Mouse (Mus musculus): ENCODE measurements at regions not wholly inside any gene's neighbourhood (a gene's known extent, or its start where the extent isn't known, plus 50 kb on each side); places are given as distances from the start of the nearest gene placed in this dataset.

GRCm38 (mm10) chr8:27677143-27678106 is 230.0 kb downstream of the Poteg start:
- H3K36me3 ChIP-seq, result no peaks in the 10 kb centered on the region
- no peak overlapping the region for H3K9ac ChIP-seq
- no peak for ATAC-seq
- 42% methylated on average over 13 of the region's 13 CpGs for WGBS
- no peak overlapping the region for H3K27ac ChIP-seq
- no peaks in the 10 kb centered on the region for H3K27me3 ChIP-seq (replicated peaks)
- no peaks in the 10 kb centered on the region for H3K4me1 ChIP-seq (replicated peaks)
- H3K9me3 ChIP-seq, result no peaks in the 10 kb centered on the region
- H3K4me2 ChIP-seq (replicated peaks), result no peak overlapping the region
- no peak overlapping the region for H3K4me3 ChIP-seq (replicated peaks)

- no peak overlapping the region for H3K27ac ChIP-seq
- H3K4me3 ChIP-seq (replicated peaks), result no peak overlapping the region
- no peaks in the 10 kb centered on the region for H3K4me1 ChIP-seq (replicated peaks)
- ATAC-seq, result peak; percentile 56
- no peaks in the 10 kb centered on the region for H3K9me3 ChIP-seq
- H3K27me3 ChIP-seq (replicated peaks), result no peaks in the 10 kb centered on the region
- no peak overlapping the region for H3K9ac ChIP-seq
- no peaks in the 10 kb centered on the region for H3K36me3 ChIP-seq
- 1% methylated on average over 2 of the region's 2 CpGs for WGBS
- H3K4me2 ChIP-seq (replicated peaks), result no peak overlapping the region
These were observed 231.7 kb downstream of the Poteg start for GRCm38 (mm10) chr8:27679164-27679563.

DNA sequence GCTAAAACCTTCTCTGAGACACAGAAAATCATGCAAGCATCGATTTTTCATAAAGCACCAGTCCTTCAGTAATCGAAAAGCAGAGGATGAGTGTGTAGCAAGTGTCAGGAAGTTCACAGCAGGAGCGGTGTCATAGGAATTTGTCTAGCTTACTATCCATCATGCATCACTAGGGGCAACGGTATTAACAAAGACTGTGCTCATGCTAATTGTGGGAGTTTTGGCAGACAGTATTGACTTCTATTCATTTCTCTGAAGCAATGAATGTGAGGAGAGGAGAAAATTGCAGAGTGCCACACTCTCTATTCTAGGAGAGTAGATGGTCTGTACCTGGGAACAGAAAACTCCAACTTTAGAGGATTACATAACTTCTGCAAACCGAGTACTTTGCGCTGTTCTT is 274.5 kb downstream of the Poteg start:
- H3K9me3 ChIP-seq, result no peaks in the 10 kb centered on the region
- no peak overlapping the region for H3K4me2 ChIP-seq (replicated peaks)
- no peaks in the 10 kb centered on the region for H3K4me1 ChIP-seq (replicated peaks)
- 75% methylated on average over 6 of the region's 6 CpGs for WGBS
- H3K4me3 ChIP-seq (replicated peaks), result no peak overlapping the region
- no peak for ATAC-seq
- no peak overlapping the region for H3K27ac ChIP-seq
- H3K27me3 ChIP-seq (replicated peaks), result no peaks in the 10 kb centered on the region
- no peak overlapping the region for H3K9ac ChIP-seq
- H3K36me3 ChIP-seq, result no peaks in the 10 kb centered on the region

DNA sequence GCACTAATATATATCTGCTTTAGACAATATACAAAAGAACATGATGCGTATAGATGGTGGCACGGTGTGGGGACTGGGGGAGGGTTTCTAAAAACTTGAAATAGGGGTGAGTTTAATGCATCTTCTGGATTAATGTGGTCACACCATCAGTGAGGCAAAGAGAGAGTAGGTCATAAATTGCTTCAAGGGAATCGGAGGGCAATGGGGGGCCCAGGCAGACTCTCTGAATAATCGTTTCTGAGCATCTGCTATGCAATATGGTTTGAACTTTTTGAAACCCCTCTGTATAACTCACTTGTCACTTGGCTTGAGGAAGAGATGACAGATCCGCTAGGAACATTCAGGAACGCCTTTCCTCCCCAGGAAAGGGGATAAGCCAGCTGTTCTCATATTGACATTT is 322.8 kb downstream of the Poteg start:
- Histone ChIP-seq H3K27me3 (replicated peaks) (no peaks in the 10 kb centered on the region), H3K4me2 (replicated peaks) (no peak overlapping the region), H3K27ac (no peak overlapping the region), H3K36me3 (no peaks in the 10 kb centered on the region), H3K4me3 (replicated peaks) (no peak overlapping the region), H3K9ac (no peak overlapping the region), H3K4me1 (replicated peaks) (no peaks in the 10 kb centered on the region), H3K9me3 (no peaks in the 10 kb centered on the region)
- 80% methylated on average over 6 of the region's 6 CpGs for WGBS
- ATAC-seq, result no peak

DNA sequence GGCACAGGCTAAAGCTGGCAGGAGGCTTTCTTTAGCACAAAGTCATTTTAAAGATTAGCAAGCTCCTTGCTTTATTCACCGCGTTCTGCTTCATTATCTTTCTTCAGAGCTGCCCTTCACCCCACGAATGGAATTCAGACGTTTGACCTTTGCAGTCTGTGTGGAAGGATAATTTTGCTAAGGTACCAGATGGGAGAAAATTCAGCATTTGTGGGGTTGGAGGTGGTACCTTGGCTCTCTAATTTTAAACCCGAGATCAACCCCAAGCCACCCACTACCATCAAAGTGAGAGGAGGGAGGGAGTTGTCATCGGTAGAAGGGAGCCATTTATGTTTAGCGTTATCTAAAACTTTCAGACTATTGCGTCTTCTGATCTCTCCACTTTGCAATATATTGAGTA is 323.3 kb downstream of the Poteg start:
- WGBS, result 69% methylated on average over 8 of the region's 8 CpGs
- ATAC-seq, result no peak

GRCm38 (mm10) chr8:27771250-27771649 is 323.8 kb downstream of the Poteg start:
- H3K4me3 ChIP-seq (replicated peaks), result no peak overlapping the region
- H3K36me3 ChIP-seq, result no peaks in the 10 kb centered on the region
- no peaks in the 10 kb centered on the region for H3K9me3 ChIP-seq
- H3K27ac ChIP-seq, result no peak overlapping the region
- H3K27me3 ChIP-seq (replicated peaks), result no peaks in the 10 kb centered on the region
- no peaks in the 10 kb centered on the region for H3K4me1 ChIP-seq (replicated peaks)
- no peak overlapping the region for H3K9ac ChIP-seq
- no peak overlapping the region for H3K4me2 ChIP-seq (replicated peaks)
- ATAC-seq, result no peak

More for the DNA sequence above, 323.3 kb downstream of the Poteg start:
- H3K27ac ChIP-seq, result no peak overlapping the region
- H3K4me1 ChIP-seq (replicated peaks), result no peaks in the 10 kb centered on the region
- no peak overlapping the region for H3K4me3 ChIP-seq (replicated peaks)
- no peak overlapping the region for H3K9ac ChIP-seq
- H3K27me3 ChIP-seq (replicated peaks), result no peaks in the 10 kb centered on the region
- H3K36me3 ChIP-seq, result no peaks in the 10 kb centered on the region
- H3K4me2 ChIP-seq (replicated peaks), result no peak overlapping the region
- H3K9me3 ChIP-seq, result no peaks in the 10 kb centered on the region

DNA sequence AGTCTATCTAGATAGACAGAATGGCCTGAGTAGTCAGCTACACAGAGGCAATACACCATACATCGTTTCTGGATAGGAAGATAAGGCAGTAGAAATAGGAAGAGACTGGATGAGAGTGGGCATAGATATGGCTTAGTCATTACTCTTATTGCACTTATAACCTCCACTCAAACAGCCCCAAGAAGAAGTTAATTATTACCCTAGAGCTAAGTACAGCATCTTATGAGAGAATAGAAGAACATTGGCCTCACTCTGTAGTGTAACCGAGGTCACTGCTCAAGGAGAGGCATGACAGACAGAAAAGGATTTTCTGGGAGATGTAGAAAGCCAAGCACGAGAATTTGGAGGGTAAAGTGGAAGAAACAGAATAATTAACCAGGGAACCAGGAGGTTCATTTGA is 331.5 kb downstream of the Poteg start:
- H3K9me3 ChIP-seq, result no peaks in the 10 kb centered on the region
- H3K36me3 ChIP-seq, result no peaks in the 10 kb centered on the region
- H3K4me2 ChIP-seq (replicated peaks), result no peak overlapping the region
- ATAC-seq, result peak; percentile 91
- no peaks in the 10 kb centered on the region for H3K4me1 ChIP-seq (replicated peaks)
- no peak overlapping the region for H3K27ac ChIP-seq
- H3K4me3 ChIP-seq (replicated peaks), result no peak overlapping the region
- no peaks in the 10 kb centered on the region for H3K27me3 ChIP-seq (replicated peaks)
- no peak overlapping the region for H3K9ac ChIP-seq
- WGBS, result 72% methylated on average over 3 of the region's 3 CpGs
